Mouse (Mus musculus): Measurements from ENCODE around the gene Cpne7. TPM values are rescaled to one million over a fixed set of nuclear protein-coding genes. Genes with fewer than 3 reads are reported as not detected.

Gene Cpne7
- 2.1 and 3.1 TPM in 2 replicates for polyA plus RNA-seq (2012; rRNA removed)

DNA sequence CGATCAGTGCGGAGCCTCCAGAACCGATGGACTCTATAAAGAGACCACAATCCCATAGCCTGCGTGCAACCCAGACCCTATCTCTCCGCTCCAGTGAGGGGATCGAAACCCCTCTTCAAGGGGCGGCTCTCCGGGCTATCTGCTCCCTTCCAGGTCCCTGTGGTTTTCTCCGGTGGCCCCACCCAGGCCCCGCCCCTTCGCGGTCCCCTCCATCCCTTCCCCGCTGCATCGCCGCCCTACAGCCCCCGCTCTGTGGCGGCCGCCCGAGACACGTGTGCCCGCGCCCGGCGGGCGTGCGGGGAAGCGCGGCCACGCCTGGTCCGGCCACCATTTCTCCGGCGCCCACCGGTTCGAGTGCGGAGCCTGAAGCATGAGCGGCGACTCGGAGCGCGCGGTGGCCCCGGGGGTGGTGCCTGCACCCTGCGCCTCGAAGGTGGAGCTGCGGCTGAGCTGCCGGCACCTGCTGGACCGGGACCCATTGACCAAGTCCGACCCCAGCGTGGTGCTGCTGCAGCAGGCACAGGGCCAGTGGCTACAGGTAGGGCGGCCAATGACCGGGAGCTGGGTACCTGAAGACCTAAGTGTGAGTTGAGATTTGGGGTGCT, at the start of gene Cpne7:
Cpne7 (plus strand) TSS at position 248 of the 605 bp plus-strand sequence.
- peaks cover 27% of the 10 kb centered on the region for H3K27me3 ChIP-seq (ENCODE audit: control insufficient read depth, insufficient read depth, low read length)

DNA sequence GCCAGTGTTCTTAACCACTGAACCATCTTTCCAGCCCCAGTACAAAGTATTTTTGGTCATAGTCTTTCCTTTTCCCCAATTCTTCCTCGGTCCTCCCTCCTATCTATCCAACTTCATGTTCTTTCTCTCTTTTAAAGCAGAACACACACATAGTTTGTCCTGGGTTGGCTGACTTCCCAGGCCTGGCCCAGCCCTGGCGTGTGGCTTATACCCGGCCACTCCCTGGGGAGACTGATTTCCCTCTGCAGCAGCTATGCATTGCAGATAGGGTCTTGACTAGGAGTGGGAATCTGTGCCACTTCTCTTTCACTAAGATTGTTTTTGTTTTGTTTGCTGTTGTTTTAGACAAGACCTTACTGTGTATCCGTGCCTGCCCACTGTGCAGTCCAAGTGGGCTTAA, 46.0 kb upstream of the Cpne7 start:
- no peak overlapping the region for H3K27ac ChIP-seq (ENCODE audit: control insufficient read depth, insufficient read depth, low read length)
- DNase-seq: no peak
- no peaks in the 10 kb centered on the region; the same call in 1 of the 2 replicates for H3K4me1 ChIP-seq (replicated peaks; ENCODE audit: control insufficient read depth, insufficient read depth, low read length)
- WGBS: 92% methylated on average over 4 of the region's 4 CpGs
- no peak overlapping the region for H3K4me3 ChIP-seq (ENCODE audit: control insufficient read depth, insufficient read depth, low read length)
- no peaks in the 10 kb centered on the region for H3K27me3 ChIP-seq (ENCODE audit: control insufficient read depth, insufficient read depth, low read length)
- H3K36me3 ChIP-seq (ENCODE audit: control insufficient read depth, insufficient read depth, low read length): peaks cover 15% of the 10 kb centered on the region
- TF ChIP-seq POLR2A (IDR thresholded peaks at IDR 0.05; ENCODE audit: control insufficient read depth, extremely low read depth, insufficient read depth, low read length, poor library complexity): no peak

More for the DNA sequence above, at the start of gene Cpne7:
- peak within 1 kb of the TSS; percentile 23 for H3K4me3 ChIP-seq (ENCODE audit: control insufficient read depth, insufficient read depth, low read length)
- H3K27ac ChIP-seq (ENCODE audit: control insufficient read depth, insufficient read depth, low read length): no peak within 1 kb of the TSS
- WGBS: 2% methylated on average over 50 of the region's 51 CpGs
- peaks cover 12% of the 10 kb centered on the region for H3K4me1 ChIP-seq (replicated peaks; ENCODE audit: control insufficient read depth, insufficient read depth, low read length)
- TF ChIP-seq POLR2A (IDR thresholded peaks at IDR 0.05; ENCODE audit: control insufficient read depth, extremely low read depth, insufficient read depth, low read length, poor library complexity): no peak
- TF ChIP-seq CTCF (IDR thresholded peaks at IDR 0.05; ENCODE audit: borderline replicate concordance, control insufficient read depth, extremely low read depth, insufficient read depth, low read length, poor library complexity): no peak
- DNase-seq: no peak
- no peaks in the 10 kb centered on the region for H3K36me3 ChIP-seq (ENCODE audit: control insufficient read depth, insufficient read depth, low read length)

DNA sequence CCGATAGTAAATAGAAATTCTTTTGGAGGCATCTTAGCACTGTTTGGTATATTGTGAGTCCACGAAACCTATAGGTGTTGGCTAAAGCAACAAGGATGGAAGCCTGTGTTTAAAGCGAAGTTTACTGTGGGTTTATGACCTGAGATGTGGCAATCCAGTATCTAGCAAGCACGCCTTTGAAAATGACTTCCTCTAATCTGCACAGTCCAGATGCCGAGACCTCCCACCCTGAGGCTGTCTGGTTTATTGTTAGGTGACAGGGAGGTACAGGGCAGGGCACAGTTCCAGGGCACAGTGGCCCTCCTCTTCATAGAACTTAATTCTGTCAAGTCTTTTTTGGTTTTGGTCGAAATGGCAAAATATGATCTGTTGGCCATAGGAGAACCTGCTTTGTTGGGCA, 40.0 kb upstream of the Cpne7 start:
- peaks cover 49% of the 10 kb centered on the region for H3K36me3 ChIP-seq (ENCODE audit: control insufficient read depth, insufficient read depth, low read length)
- 93% methylated on average over 6 of the region's 6 CpGs for WGBS

DNA sequence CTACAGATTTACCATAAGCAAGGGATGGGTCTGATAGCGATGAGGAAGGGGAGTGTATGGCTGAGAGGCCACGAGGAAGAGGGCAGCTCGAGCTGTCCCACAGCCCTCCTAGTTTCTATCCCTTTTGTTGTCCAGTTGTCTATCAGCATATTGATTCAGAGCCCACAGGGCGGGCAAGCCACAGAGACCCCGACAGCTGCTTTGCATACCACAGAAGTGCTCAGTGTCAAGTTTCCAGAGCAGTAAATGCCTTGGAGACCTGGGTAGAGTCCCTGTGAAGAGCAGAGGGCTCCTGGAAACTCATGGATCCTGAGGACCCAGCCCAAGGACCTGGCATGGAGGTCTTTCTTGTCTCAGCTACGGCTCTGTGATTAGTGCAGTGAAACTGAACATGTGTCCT, 34.2 kb upstream of the Cpne7 start:
- DNase-seq: no peak
- Histone ChIP-seq H3K4me3 (ENCODE audit: control insufficient read depth, insufficient read depth, low read length) (no peak overlapping the region), H3K27me3 (ENCODE audit: control insufficient read depth, insufficient read depth, low read length) (no peaks in the 10 kb centered on the region), H3K4me1 (replicated peaks; ENCODE audit: control insufficient read depth, insufficient read depth, low read length) (no peaks in the 10 kb centered on the region), H3K27ac (ENCODE audit: control insufficient read depth, insufficient read depth, low read length) (no peak overlapping the region), H3K36me3 (ENCODE audit: control insufficient read depth, insufficient read depth, low read length) (peaks cover 49% of the 10 kb centered on the region)
- TF ChIP-seq POLR2A (IDR thresholded peaks at IDR 0.05; ENCODE audit: control insufficient read depth, extremely low read depth, insufficient read depth, low read length, poor library complexity) (no peak), CTCF (IDR thresholded peaks at IDR 0.05; ENCODE audit: borderline replicate concordance, control insufficient read depth, extremely low read depth, insufficient read depth, low read length, poor library complexity) (no peak)
- WGBS: 93% methylated on average over 6 of the region's 6 CpGs

More for the DNA sequence above, 40.0 kb upstream of the Cpne7 start:
- Histone ChIP-seq H3K27ac (ENCODE audit: control insufficient read depth, insufficient read depth, low read length) (no peak overlapping the region), H3K27me3 (ENCODE audit: control insufficient read depth, insufficient read depth, low read length) (no peaks in the 10 kb centered on the region), H3K4me1 (replicated peaks; ENCODE audit: control insufficient read depth, insufficient read depth, low read length) (no peaks in the 10 kb centered on the region), H3K4me3 (ENCODE audit: control insufficient read depth, insufficient read depth, low read length) (no peak overlapping the region)
- no peak for DNase-seq
- TF ChIP-seq POLR2A (IDR thresholded peaks at IDR 0.05; ENCODE audit: control insufficient read depth, extremely low read depth, insufficient read depth, low read length, poor library complexity): no peak
- TF ChIP-seq CTCF (IDR thresholded peaks at IDR 0.05; ENCODE audit: borderline replicate concordance, control insufficient read depth, extremely low read depth, insufficient read depth, low read length, poor library complexity): no peak

DNA sequence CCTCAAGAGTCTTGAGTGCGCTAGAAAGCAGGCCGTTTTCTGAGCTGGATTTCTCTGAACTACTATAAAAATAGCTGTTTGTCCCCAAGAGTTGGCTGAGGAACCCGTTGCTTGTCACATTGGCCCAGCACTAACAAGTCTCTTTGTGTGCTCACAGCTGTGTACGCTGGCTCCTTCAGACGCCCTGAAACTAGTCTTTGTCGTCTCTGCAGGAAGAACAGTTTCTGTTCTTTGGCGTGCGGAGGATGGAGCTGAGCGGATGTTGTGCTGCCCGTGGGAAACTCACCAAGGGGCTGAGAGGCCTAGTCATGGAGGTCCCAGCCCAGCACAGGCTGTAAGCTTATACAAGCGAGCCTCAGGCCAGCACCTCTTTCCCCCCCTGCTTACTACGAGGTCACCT, 33.6 kb upstream of the Cpne7 start:
- TF ChIP-seq POLR2A (IDR thresholded peaks at IDR 0.05; ENCODE audit: control insufficient read depth, extremely low read depth, insufficient read depth, low read length, poor library complexity) (no peak), CTCF (IDR thresholded peaks at IDR 0.05; ENCODE audit: borderline replicate concordance, control insufficient read depth, extremely low read depth, insufficient read depth, low read length, poor library complexity) (no peak)
- H3K27ac ChIP-seq (ENCODE audit: control insufficient read depth, insufficient read depth, low read length): no peak overlapping the region
- no peak for DNase-seq
- H3K27me3 ChIP-seq (ENCODE audit: control insufficient read depth, insufficient read depth, low read length): no peaks in the 10 kb centered on the region
- no peak overlapping the region for H3K4me3 ChIP-seq (ENCODE audit: control insufficient read depth, insufficient read depth, low read length)
- no peaks in the 10 kb centered on the region for H3K4me1 ChIP-seq (replicated peaks; ENCODE audit: control insufficient read depth, insufficient read depth, low read length)
- peaks cover 53% of the 10 kb centered on the region for H3K36me3 ChIP-seq (ENCODE audit: control insufficient read depth, insufficient read depth, low read length)
- WGBS: 97% methylated on average over 12 of the region's 12 CpGs

DNA sequence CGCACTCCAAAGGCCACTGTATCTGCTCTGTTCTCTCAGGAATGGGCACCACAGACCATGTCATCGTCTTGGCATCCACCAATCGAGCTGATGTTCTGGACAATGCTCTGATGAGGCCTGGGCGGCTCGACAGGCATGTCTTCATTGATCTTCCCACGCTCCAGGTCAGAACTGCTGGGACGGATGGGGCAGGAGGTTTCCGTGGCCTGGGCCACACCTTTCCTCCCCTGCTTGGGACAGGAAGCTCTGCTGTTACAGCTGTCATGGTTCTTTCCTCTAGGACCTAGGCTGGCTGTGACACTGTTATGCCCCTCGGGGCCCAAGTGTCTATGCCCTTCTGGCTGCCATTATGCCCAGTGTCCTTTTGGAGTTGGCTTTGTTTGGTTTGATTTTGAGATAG, 29.9 kb upstream of the Cpne7 start:
- Histone ChIP-seq H3K27me3 (ENCODE audit: control insufficient read depth, insufficient read depth, low read length) (no peaks in the 10 kb centered on the region), H3K36me3 (ENCODE audit: control insufficient read depth, insufficient read depth, low read length) (peaks cover 57% of the 10 kb centered on the region), H3K27ac (ENCODE audit: control insufficient read depth, insufficient read depth, low read length) (no peak overlapping the region), H3K4me1 (replicated peaks; ENCODE audit: control insufficient read depth, insufficient read depth, low read length) (no peaks in the 10 kb centered on the region), H3K4me3 (ENCODE audit: control insufficient read depth, insufficient read depth, low read length) (no peak overlapping the region)
- DNase-seq: no peak
- TF ChIP-seq POLR2A (IDR thresholded peaks at IDR 0.05; ENCODE audit: control insufficient read depth, extremely low read depth, insufficient read depth, low read length, poor library complexity) (no peak), CTCF (IDR thresholded peaks at IDR 0.05; ENCODE audit: borderline replicate concordance, control insufficient read depth, extremely low read depth, insufficient read depth, low read length, poor library complexity) (no peak)
- 96% methylated on average over 9 of the region's 9 CpGs for whole genome bisulfite sequencing

DNA sequence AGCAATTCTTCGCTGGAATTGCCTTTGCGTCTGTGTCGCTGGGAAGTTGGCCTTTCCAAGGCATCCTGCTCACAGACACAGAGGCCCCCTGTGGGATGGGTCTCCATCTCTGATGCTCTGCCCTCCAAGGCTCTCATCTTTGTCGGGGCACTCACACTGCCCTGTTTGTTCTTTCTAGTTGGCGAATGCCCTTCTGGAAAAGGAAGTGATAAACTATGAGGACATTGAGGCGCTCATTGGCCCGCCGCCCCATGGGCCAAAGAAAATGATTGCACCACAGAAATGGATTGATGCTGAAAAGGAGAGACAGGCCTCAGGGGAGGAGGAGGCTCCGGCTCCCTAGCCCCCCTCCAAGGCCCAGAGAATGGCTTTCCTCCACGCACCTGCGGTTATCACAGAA, 20.0 kb upstream of the Cpne7 start:
- TF ChIP-seq POLR2A (IDR thresholded peaks at IDR 0.05; ENCODE audit: control insufficient read depth, extremely low read depth, insufficient read depth, low read length, poor library complexity): no peak
- TF ChIP-seq CTCF (IDR thresholded peaks at IDR 0.05; ENCODE audit: borderline replicate concordance, control insufficient read depth, extremely low read depth, insufficient read depth, low read length, poor library complexity): no peak

More for the DNA sequence above, 20.0 kb upstream of the Cpne7 start:
- 96% methylated on average over 11 of the region's 11 CpGs for WGBS
- Histone ChIP-seq H3K4me1 (replicated peaks; ENCODE audit: control insufficient read depth, insufficient read depth, low read length) (no peaks in the 10 kb centered on the region), H3K36me3 (ENCODE audit: control insufficient read depth, insufficient read depth, low read length) (peaks cover 19% of the 10 kb centered on the region), H3K27me3 (ENCODE audit: control insufficient read depth, insufficient read depth, low read length) (no peaks in the 10 kb centered on the region), H3K27ac (ENCODE audit: control insufficient read depth, insufficient read depth, low read length) (no peak overlapping the region), H3K4me3 (ENCODE audit: control insufficient read depth, insufficient read depth, low read length) (no peak overlapping the region)
- DNase-seq: no peak

All from thymus, adult 2 months (tissue).